Mouse (Mus musculus) cerebellum, adult (tissue): Measurements from ENCODE around the gene Zswim8.
A peak's percentile ranks its signal among the peaks of the same experiment; 100 is the strongest.

Source experiments
- ATAC-seq: cut with Nextera tagmentation; 2 replicates; pipeline ENCODE4 v1.9.2; 2017; ENCODE audit warnings: mild to moderate bottlenecking, moderate library complexity, mixed read lengths; ENCODE audit not compliant: insufficient number of reproducible peaks, low FRiP score, low TSS enrichment

Zswim8 gene

GRCm38 (mm10) chr14:20707201-20708190 is at the start of gene Zswim8:
Zswim8 (plus strand) TSS chr14:20707552.
- ATAC-seq: peak; percentile 95

GRCm38 (mm10) chr14:20658326-20658725 is 49.0 kb upstream of the Zswim8 start:
- no peak for ATAC-seq

GRCm38 (mm10) chr14:20658902-20659301 is 48.5 kb upstream of the Zswim8 start:
- no peak for ATAC-seq

- no peak for ATAC-seq
Measured at GRCm38 (mm10) chr14:20659687-20660086, 47.7 kb upstream of the Zswim8 start.

GRCm38 (mm10) chr14:20660827-20661660 is 46.3 kb upstream of the Zswim8 start:
- ATAC-seq: peak; percentile 83

- peak; percentile 9; the same call in 1 of the 2 replicates for ATAC-seq
Measured at GRCm38 (mm10) chr14:20661661-20662331, 45.6 kb upstream of the Zswim8 start.

- no peak for ATAC-seq
Measured at GRCm38 (mm10) chr14:20662740-20663139, 44.6 kb upstream of the Zswim8 start.

GRCm38 (mm10) chr14:20663601-20664000 is 43.8 kb upstream of the Zswim8 start:
- ATAC-seq: no peak

GRCm38 (mm10) chr14:20664436-20664835 is 42.9 kb upstream of the Zswim8 start:
- no peak for ATAC-seq

- ATAC-seq: no peak
Measured at GRCm38 (mm10) chr14:20667469-20667868, 39.9 kb upstream of the Zswim8 start.

- no peak for ATAC-seq
Measured at GRCm38 (mm10) chr14:20668154-20668810, 39.1 kb upstream of the Zswim8 start, which contains the start of gene Synpo2l. Synpo2l (minus strand) TSS chr14:20668354.

- no peak for ATAC-seq
Measured at GRCm38 (mm10) chr14:20672990-20673389, 34.4 kb upstream of the Zswim8 start.

- ATAC-seq: peak; percentile 71
Measured at GRCm38 (mm10) chr14:20673735-20674063, 33.7 kb upstream of the Zswim8 start.

GRCm38 (mm10) chr14:20674064-20674833 is 33.1 kb upstream of the Zswim8 start, which contains the start of gene Sec24c:
Sec24c (plus strand) TSS chr14:20674308.
- ATAC-seq: peak; percentile 96

GRCm38 (mm10) chr14:20677906-20678305 is 29.4 kb upstream of the Zswim8 start:
- ATAC-seq: no peak

GRCm38 (mm10) chr14:20681742-20682141 is 25.6 kb upstream of the Zswim8 start:
- no peak for ATAC-seq

- no peak for ATAC-seq
Measured at GRCm38 (mm10) chr14:20682498-20682897, 24.9 kb upstream of the Zswim8 start.

- no peak for ATAC-seq
Measured at GRCm38 (mm10) chr14:20686576-20686975, 20.8 kb upstream of the Zswim8 start.

- ATAC-seq: no peak
Measured at GRCm38 (mm10) chr14:20689009-20689408, 18.3 kb upstream of the Zswim8 start.
